Mouse (Mus musculus) G1E (cell line): ENCODE data around the gene Polr3e.

Experiments used
- CTCF ChIP-seq: IDR thresholded peaks from 2 replicates; pipeline ENCODE4 v1.5.1; 2012; ENCODE audit warnings: low read depth, low read length, inconsistent platforms, mixed read lengths
- GATA1 ChIP-seq: IDR thresholded peaks from 2 replicates; pipeline ENCODE4 v1.6.1; 2012; ENCODE audit warnings: borderline replicate concordance, low read length, inconsistent platforms, mixed read lengths
- TAL1 ChIP-seq: conservative IDR thresholded peaks from 2 replicates; pipeline ENCODE4 v1.6.1; 2012; ENCODE audit warnings: low read depth, low read length, inconsistent platforms, mixed read lengths

DNA sequence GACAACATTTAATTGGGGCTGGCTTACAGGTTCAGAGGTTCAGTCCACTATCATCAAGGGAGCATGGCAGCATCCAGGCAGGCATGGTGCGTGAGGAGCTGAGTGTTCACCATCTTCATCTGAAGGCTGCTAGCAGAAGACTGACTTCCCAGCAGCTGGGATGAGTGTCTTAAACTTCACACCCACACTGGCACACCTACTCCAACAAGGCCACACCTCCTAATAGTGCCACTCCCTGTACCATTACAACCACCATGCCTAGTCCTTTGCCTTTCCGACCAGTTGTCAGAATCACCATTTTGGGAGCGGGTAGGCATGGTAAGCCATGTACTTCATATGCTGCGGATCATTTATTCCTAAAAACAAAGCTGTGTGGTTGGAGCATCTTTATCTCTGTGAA, 36.8 kb upstream of the Polr3e start:
- TF ChIP-seq CTCF (no peak), TAL1 (no peak), GATA1 (no peak)
